Mouse (Mus musculus) lung, embryonic 14.5 days (tissue): ENCODE measurements around the gene Inpp4b. TPM values are rescaled to one million over a fixed set of nuclear protein-coding genes. Genes with fewer than 3 reads are reported as not detected.
A peak's percentile ranks its signal among the peaks of the same experiment; 100 is the strongest.

Experiments
- ATAC-seq: fragments of 200-750 bp; cut with Nextera tagmentation; 2 replicates; pipeline ENCODE4 v1.8.0; 2017; ENCODE audit warnings: mild to moderate bottlenecking, moderate TSS enrichment, moderate library complexity; ENCODE audit not compliant: insufficient read depth
- DNase-seq: peaks from one replicate; pipeline ENCODE4 v3.0.0-alpha.2; 2015
- H3K27ac ChIP-seq: fragments of 300-500 bp; sonication (generic); 2 replicates; pipeline ENCODE4 v1.5.1; 2014; ENCODE audit warnings: low read depth, mild to moderate bottlenecking, moderate library complexity
- H3K27me3 ChIP-seq: fragments of 300-500 bp; sonication (generic); 2 replicates; pipeline ENCODE4 v1.6.1; 2014; ENCODE audit warnings: low read length, control low read depth; ENCODE audit not compliant: insufficient read depth
- H3K36me3 ChIP-seq: fragments of 300-500 bp; sonication (generic); 2 replicates; pipeline ENCODE4 v1.6.1; 2014; ENCODE audit warnings: control low read depth; ENCODE audit not compliant: insufficient read depth
- H3K4me1 ChIP-seq: fragments of 300-500 bp; sonication (generic); 2 replicates; pipeline ENCODE4 v1.6.1; 2014; ENCODE audit warnings: antibody characterized with exemption, control low read depth; ENCODE audit not compliant: insufficient read depth
- H3K4me2 ChIP-seq: fragments of 300-500 bp; sonication (generic); 2 replicates; pipeline ENCODE4 v1.6.1; 2014; ENCODE audit warnings: mild to moderate bottlenecking
- H3K4me3 ChIP-seq: fragments of 300-500 bp; sonication (generic); 2 replicates; pipeline ENCODE4 v1.5.1; 2014; ENCODE audit warnings: low read depth, low read length
- H3K9ac ChIP-seq: fragments of 300-500 bp; sonication (generic); 2 replicates; pipeline ENCODE4 v1.6.1; 2014
- H3K9me3 ChIP-seq: fragments of 300-500 bp; sonication (generic); 2 replicates; pipeline ENCODE4 v1.6.1; 2016; ENCODE audit warnings: low read depth, low read length, control low read depth
- CTCF ChIP-seq: IDR thresholded peaks from 2 replicates; pipeline ENCODE4 v1.5.1; 2016; ENCODE audit warnings: antibody characterized with exemption, low read depth
- WGBS: fragments of 180-500 bp; shearing (Covaris S2); extraction: QIAGEN DNeasy Blood & Tissue Kit; methylation state at CpG from one replicate; pipeline ENCODE4 v1.1.7; 2014; 5-methylcytosine and 5-hydroxymethylcytosine counted together
- polyA plus RNA-seq: library from polyadenylated mRNA; unstranded; fragments of >200 nt; fragmentation: Nextera tagmentation; extraction: Ambion mirVana; gene quantifications from 2 replicates; pipeline ENCODE4 v1.2.1, GENCODE M21; 2014

Gene Inpp4b
- polyA plus RNA-seq, 1 experiment from 2014 or later, result 7.4 TPM

DNA sequence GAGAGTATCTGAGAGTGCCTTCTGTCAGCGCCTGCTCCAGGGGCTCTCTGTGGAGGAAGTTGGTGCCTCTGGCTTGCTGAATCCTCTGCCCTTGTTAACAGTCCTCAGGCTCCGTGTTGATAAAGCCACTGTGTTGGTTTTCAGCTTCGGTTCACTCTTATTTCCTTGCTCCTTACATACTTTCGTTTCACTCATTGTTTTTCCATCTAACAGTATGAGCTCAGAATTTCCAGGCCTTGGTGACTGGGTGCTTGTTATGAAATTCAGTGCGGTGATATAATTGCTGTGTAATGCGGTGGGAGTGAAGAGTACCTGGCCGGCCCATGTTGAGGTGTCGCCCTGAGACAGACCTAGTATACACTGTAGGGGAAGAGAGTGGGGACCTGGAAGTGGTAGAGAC, 512.2 kb downstream of the Inpp4b start:
- DNase-seq, result peak; percentile 3

DNA sequence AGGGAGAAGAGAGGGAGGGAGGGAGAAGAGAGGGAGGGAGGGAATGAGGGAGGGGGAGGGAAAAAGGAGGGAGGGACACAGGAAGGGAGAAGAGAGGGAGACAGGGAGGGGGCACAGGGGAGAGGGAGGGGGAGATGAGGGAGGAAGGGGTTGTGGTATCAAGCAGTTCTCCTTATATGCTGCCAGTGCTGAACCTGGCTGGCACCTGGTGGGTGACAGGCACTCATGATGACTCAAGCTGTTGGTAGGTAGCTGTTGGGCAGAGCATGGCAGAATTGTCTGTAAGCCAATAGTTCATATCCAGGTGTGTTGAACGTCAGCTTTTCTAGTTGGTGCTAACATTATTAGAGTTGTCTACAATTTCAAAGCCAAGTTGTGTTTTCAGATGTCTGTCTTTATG, 512.7 kb downstream of the Inpp4b start:
- Histone ChIP-seq H3K9ac (no peak overlapping the region), H3K4me2 (no peak overlapping the region), H3K4me1 (no peaks in the 10 kb centered on the region), H3K27ac (no peak overlapping the region), H3K9me3 (no peaks in the 10 kb centered on the region), H3K4me3 (no peak overlapping the region), H3K27me3 (no peaks in the 10 kb centered on the region), H3K36me3 (no peaks in the 10 kb centered on the region)
- WGBS, result 65% methylated on average over 1 of the region's 1 CpGs
- no peak for TF ChIP-seq CTCF
- ATAC-seq, result no peak
- DNase-seq, result no peak

More for the DNA sequence above, 512.2 kb downstream of the Inpp4b start:
- WGBS, result 56% methylated on average over 8 of the region's 8 CpGs
- Histone ChIP-seq H3K4me1 (no peaks in the 10 kb centered on the region), H3K27ac (no peak overlapping the region), H3K27me3 (no peaks in the 10 kb centered on the region), H3K9me3 (no peaks in the 10 kb centered on the region), H3K4me3 (no peak overlapping the region), H3K4me2 (no peak overlapping the region), H3K36me3 (no peaks in the 10 kb centered on the region), H3K9ac (no peak overlapping the region)
- TF ChIP-seq CTCF, result no peak
- ATAC-seq, result no peak

DNA sequence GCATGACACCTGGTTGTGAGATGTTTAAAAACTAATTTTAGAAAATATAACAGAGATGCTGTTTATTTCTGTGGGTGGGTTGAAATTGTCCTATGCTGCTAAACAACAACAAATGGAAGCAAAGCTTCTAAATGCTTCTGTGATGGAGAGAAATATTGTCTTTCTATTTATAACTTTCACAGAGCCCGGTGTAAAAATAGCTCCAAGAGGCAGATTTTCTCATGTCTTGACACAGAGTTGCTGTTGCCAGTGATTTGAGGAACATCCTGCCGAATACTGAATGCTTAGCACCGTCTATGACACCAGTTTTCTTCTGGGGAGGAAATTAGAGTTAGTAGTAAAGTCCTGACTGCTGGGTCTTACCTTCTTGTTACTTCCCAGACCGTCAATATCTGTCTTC, 513.8 kb downstream of the Inpp4b start:
- ATAC-seq, result no peak
- Histone ChIP-seq H3K27ac (no peak overlapping the region), H3K36me3 (no peaks in the 10 kb centered on the region), H3K4me2 (no peak overlapping the region), H3K9ac (no peak overlapping the region), H3K4me3 (no peak overlapping the region), H3K4me1 (no peaks in the 10 kb centered on the region), H3K27me3 (no peaks in the 10 kb centered on the region), H3K9me3 (no peaks in the 10 kb centered on the region)
- DNase-seq, result no peak
- TF ChIP-seq CTCF, result no peak
- 61% methylated on average over 4 of the region's 4 CpGs for WGBS

DNA sequence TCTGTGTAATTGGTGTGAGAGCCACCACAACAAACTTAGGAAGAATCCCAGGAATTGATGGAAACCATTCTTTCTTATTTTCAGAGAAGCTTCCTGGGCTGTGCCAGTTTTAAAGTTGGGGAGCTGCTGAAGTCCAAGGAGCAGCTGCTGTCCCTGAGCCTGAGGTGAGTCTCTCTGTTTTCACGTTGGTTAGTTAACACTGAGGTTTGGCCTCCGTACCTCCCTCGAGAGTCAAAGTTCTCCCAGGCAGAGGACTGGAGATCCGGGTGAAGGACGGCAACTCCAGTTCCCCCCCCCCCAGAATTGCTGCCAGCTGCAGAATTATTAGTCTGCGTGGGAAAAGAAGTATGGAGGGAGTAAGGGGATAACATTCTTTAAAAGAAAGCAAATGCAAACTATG, 514.3 kb downstream of the Inpp4b start:
- H3K4me1 ChIP-seq, result no peaks in the 10 kb centered on the region
- no peak overlapping the region for H3K27ac ChIP-seq
- TF ChIP-seq CTCF, result no peak
- H3K9me3 ChIP-seq, result no peaks in the 10 kb centered on the region
- ATAC-seq, result no peak
- no peak overlapping the region for H3K4me2 ChIP-seq
- no peak overlapping the region for H3K9ac ChIP-seq
- DNase-seq, result no peak
- H3K36me3 ChIP-seq, result no peaks in the 10 kb centered on the region
- H3K27me3 ChIP-seq, result no peaks in the 10 kb centered on the region
- 70% methylated on average over 6 of the region's 6 CpGs for WGBS
- H3K4me3 ChIP-seq, result no peak overlapping the region

DNA sequence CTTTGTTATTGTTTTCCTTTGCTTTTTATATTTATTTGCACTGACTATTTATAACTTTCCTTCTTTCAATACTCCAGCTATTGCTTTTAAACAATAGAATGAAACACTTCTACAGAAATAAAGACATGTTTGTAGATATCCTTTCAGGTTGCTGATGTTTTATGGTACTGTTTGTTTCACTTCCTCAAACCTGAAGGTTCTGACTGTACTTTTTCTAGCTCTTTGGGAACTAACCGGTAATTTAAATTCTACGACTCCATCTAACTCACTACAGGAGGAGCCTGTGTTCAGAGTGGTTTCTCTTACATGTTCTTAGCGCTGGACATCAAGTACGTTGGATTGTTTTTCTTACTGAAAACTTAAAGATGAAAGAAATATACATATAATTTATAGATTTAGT, 516.0 kb downstream of the Inpp4b start:
- ATAC-seq (no peak), DNase-seq (no peak)
- Histone ChIP-seq H3K4me2 (no peak overlapping the region), H3K4me3 (no peak overlapping the region), H3K4me1 (no peaks in the 10 kb centered on the region), H3K27ac (no peak overlapping the region), H3K9ac (no peak overlapping the region), H3K27me3 (no peaks in the 10 kb centered on the region), H3K36me3 (no peaks in the 10 kb centered on the region), H3K9me3 (no peaks in the 10 kb centered on the region)
- WGBS, result 81% methylated on average over 4 of the region's 4 CpGs
- TF ChIP-seq CTCF, result no peak

DNA sequence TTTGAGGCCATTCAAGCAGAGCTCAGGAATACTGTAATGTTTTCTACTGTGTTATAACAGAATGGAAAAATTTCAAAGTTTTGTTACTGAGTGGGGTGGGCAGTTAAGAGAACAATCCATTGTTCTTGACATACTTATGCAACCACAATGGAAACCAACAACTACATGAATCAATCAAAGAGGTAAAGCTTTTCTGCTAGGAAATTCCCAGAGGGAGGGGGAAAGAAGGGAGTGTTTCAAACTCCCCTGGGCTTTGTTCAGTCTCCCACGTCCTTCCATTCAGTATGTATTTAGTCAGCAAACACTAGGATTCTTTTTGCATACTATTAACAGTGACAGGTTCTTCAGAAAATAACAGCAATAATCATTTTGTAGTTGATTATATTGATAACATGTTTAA, 517.4 kb downstream of the Inpp4b start:
- no peak for ATAC-seq

DNA sequence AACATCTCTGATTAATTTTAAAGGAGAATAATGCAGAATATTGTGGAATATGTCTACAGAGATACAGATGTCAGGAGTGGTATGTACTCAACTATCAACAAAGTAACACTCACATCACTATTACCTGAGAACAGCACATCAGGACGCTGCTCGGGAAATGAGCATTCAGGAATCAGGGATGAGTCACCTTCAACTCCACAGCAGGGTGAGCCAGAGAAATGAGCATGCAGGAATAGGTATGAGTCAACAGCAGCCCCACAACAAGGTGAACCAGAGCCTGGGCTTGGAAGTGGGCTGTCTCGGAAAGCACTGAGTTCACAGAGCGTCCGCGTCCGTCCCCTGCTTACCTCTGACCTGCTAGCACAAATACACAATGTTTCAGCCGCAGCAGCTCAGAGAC, 519.0 kb downstream of the Inpp4b start:
- no peak overlapping the region for H3K4me2 ChIP-seq
- H3K27me3 ChIP-seq, result no peaks in the 10 kb centered on the region
- no peak overlapping the region for H3K4me3 ChIP-seq
- 77% methylated on average over 8 of the region's 8 CpGs for WGBS
- no peak for DNase-seq
- H3K27ac ChIP-seq, result no peak overlapping the region
- TF ChIP-seq CTCF, result no peak
- no peak for ATAC-seq
- no peak overlapping the region for H3K9ac ChIP-seq
- no peaks in the 10 kb centered on the region for H3K9me3 ChIP-seq
- no peaks in the 10 kb centered on the region for H3K36me3 ChIP-seq
- H3K4me1 ChIP-seq, result no peaks in the 10 kb centered on the region

More for the DNA sequence above, 517.4 kb downstream of the Inpp4b start:
- Histone ChIP-seq H3K27ac (no peak overlapping the region), H3K4me3 (no peak overlapping the region), H3K27me3 (no peaks in the 10 kb centered on the region), H3K4me2 (no peak overlapping the region), H3K9me3 (no peaks in the 10 kb centered on the region), H3K9ac (no peak overlapping the region), H3K36me3 (no peaks in the 10 kb centered on the region), H3K4me1 (no peaks in the 10 kb centered on the region)
- no peak for DNase-seq
- no peak for TF ChIP-seq CTCF
- WGBS, result 64% methylated on average over 1 of the region's 1 CpGs

DNA sequence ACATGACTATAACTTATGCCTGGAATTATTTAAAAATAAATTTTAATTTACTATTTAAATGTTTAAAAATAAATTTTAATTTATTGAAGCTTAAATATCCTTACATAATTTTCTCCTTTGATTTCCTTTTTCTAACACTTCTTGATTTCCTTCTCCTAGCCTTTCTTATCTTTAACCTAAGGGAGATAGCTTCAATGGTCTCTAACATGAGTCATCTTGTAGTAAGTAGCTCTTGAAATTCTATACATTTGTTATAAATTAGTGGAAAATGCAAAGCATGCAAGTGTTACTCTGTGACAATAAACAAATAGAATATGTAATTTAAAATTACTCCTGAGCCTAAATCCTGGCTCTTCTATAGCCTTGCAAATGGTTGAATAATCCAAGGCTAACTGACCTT, 520.4 kb downstream of the Inpp4b start:
- DNase-seq (no peak), ATAC-seq (no peak)
- Histone ChIP-seq H3K4me2 (no peak overlapping the region), H3K36me3 (no peaks in the 10 kb centered on the region), H3K4me3 (no peak overlapping the region), H3K9ac (no peak overlapping the region), H3K9me3 (no peaks in the 10 kb centered on the region), H3K27ac (no peak overlapping the region), H3K27me3 (no peaks in the 10 kb centered on the region), H3K4me1 (no peaks in the 10 kb centered on the region)
- TF ChIP-seq CTCF, result no peak
